Mouse (Mus musculus): ENCODE measurements around the gene 4930451I11Rik. TPM values are rescaled to one million over a fixed set of nuclear protein-coding genes. Genes with fewer than 3 reads are reported as not detected.
A peak's percentile ranks its signal among the peaks of the same experiment; 100 is the strongest.

Gene 4930451I11Rik
- polyA plus RNA-seq, 1 experiment, result not detected

DNA sequence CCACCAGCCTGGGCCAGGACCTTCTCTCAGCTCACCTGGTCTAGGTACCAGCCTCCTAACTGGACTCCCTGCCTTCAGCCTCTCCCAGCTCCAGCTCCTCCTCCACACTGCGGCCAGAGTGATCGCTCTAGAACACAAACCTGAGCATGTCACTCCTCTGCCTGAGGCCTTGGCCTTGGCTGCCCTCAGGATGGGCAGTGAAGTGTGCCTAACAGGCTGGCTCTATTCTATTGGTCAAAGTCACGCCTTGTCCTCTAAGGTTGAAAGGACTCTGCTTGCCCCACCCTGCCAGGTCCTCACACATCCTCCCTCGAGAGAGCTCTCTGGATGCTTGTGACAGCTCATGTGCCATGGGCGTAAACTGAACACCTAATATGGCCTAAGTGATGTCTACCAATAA, 22.0 kb upstream of the 4930451I11Rik start:
- WGBS, result 85% methylated on average over 5 of the region's 5 CpGs
- DNase-seq (ENCODE audit: low read depth in 1 of 2, low spot score in 2 of 2), result no peak
- Histone ChIP-seq H3K27ac (ENCODE audit: insufficient read depth, low read length) (no peak overlapping the region), H3K4me1 (ENCODE audit: control insufficient read depth, insufficient read depth, insufficient read length) (no peaks in the 10 kb centered on the region), H3K4me3 (ENCODE audit: extremely low read depth, insufficient read depth, insufficient read length) (no peak overlapping the region), H3K27me3 (ENCODE audit: control insufficient read depth, insufficient read depth, low read length) (peaks cover 5% of the 10 kb centered on the region; the same call in 1 of the 2 replicates), H3K36me3 (ENCODE audit: control insufficient read depth, insufficient read depth, low read length) (peaks cover 27% of the 10 kb centered on the region)
- no peak for TF ChIP-seq CTCF (IDR thresholded peaks at IDR 0.05; ENCODE audit: extremely low read depth, insufficient read depth, insufficient read length, insufficient replicate concordance)
- TF ChIP-seq POLR2A (IDR thresholded peaks at IDR 0.05; ENCODE audit: low read depth, low read length), result no peak

DNA sequence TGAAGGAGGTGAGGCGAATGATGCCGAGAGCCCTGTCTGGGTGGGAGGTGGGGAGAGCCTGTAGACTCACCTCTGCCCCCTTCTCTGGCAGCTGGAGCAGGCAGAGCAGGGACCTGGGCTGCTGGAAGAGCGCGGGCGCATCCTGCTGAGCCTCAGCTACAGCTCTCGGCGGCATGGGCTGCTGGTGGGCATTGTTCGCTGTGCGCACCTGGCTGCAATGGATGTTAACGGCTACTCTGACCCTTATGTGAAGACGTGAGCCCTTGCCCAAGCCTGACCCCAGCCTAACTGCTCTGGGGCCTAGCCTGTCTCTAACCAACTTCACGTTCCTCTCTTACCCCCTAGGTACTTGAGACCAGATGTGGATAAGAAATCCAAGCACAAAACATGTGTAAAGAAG, 19.8 kb upstream of the 4930451I11Rik start:
- peaks cover 22% of the 10 kb centered on the region for H3K36me3 ChIP-seq (ENCODE audit: control insufficient read depth, insufficient read depth, low read length)
- WGBS, result 82% methylated on average over 12 of the region's 12 CpGs
- no peak overlapping the region for H3K4me3 ChIP-seq (ENCODE audit: extremely low read depth, insufficient read depth, insufficient read length)
- H3K4me1 ChIP-seq (ENCODE audit: control insufficient read depth, insufficient read depth, insufficient read length), result peaks cover 7% of the 10 kb centered on the region; the same call in 1 of the 2 replicates
- H3K27me3 ChIP-seq (ENCODE audit: control insufficient read depth, insufficient read depth, low read length), result peaks cover 16% of the 10 kb centered on the region
- DNase-seq (ENCODE audit: low read depth in 1 of 2, low spot score in 2 of 2), result no peak
- TF ChIP-seq POLR2A (IDR thresholded peaks at IDR 0.05; ENCODE audit: low read depth, low read length) (no peak), CTCF (IDR thresholded peaks at IDR 0.05; ENCODE audit: extremely low read depth, insufficient read depth, insufficient read length, insufficient replicate concordance) (no peak)
- H3K27ac ChIP-seq (ENCODE audit: insufficient read depth, low read length), result no peak overlapping the region

DNA sequence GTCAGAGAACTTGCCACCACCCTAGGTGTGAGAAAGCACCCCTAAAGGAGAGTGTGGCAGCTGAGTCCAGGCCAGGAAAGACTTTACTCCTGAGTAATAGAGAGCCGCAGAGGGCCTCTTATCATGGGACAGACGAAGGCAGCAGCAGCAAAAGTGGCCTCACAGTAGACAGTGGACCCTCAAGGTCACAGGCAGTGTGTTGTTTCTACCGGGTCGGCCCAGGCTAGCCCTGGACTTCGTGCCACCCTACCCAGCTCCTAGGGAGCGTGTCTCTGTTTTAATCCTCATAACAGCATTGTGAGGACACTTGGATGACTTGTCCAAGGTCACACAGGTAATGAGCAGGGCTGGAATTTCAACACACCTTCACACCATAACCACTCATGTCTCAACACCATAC, 18.7 kb upstream of the 4930451I11Rik start:
- Histone ChIP-seq H3K27ac (ENCODE audit: insufficient read depth, low read length) (no peak overlapping the region), H3K4me1 (ENCODE audit: control insufficient read depth, insufficient read depth, insufficient read length) (peaks cover 7% of the 10 kb centered on the region; the same call in 1 of the 2 replicates), H3K4me3 (ENCODE audit: extremely low read depth, insufficient read depth, insufficient read length) (no peak overlapping the region), H3K27me3 (ENCODE audit: control insufficient read depth, insufficient read depth, low read length) (peaks cover 16% of the 10 kb centered on the region), H3K36me3 (ENCODE audit: control insufficient read depth, insufficient read depth, low read length) (peaks cover 18% of the 10 kb centered on the region)
- TF ChIP-seq CTCF (IDR thresholded peaks at IDR 0.05; ENCODE audit: extremely low read depth, insufficient read depth, insufficient read length, insufficient replicate concordance) (no peak), POLR2A (IDR thresholded peaks at IDR 0.05; ENCODE audit: low read depth, low read length) (no peak)
- DNase-seq (ENCODE audit: low read depth in 1 of 2, low spot score in 2 of 2), result no peak
- 84% methylated on average over 6 of the region's 6 CpGs for WGBS

DNA sequence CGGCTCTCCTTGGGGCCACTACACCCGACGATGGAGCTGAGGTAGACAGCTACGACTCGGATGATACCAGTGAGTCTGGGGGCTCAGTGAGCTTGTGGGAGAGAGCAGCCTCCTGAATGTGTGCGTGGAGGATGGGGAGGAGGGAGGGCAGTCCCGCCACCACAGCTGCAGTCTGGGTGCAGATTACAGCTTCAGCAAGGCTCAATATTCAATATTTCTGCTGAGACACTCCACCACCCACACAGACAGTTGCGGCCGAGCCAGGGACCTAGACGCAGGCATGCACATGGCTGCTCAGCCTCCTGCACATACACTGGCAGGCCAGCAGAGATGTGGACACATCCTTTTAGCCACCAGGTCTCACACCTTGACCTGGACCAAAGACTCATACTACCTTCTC, 17.4 kb upstream of the 4930451I11Rik start:
- H3K27ac ChIP-seq (ENCODE audit: insufficient read depth, low read length), result no peak overlapping the region
- DNase-seq (ENCODE audit: low read depth in 1 of 2, low spot score in 2 of 2), result no peak
- H3K4me3 ChIP-seq (ENCODE audit: extremely low read depth, insufficient read depth, insufficient read length), result no peak overlapping the region
- H3K4me1 ChIP-seq (ENCODE audit: control insufficient read depth, insufficient read depth, insufficient read length), result peaks cover 7% of the 10 kb centered on the region; the same call in 1 of the 2 replicates
- peaks cover 16% of the 10 kb centered on the region for H3K27me3 ChIP-seq (ENCODE audit: control insufficient read depth, insufficient read depth, low read length)
- WGBS, result 28% methylated on average over 10 of the region's 10 CpGs
- H3K36me3 ChIP-seq (ENCODE audit: control insufficient read depth, insufficient read depth, low read length), result peaks cover 12% of the 10 kb centered on the region
- no peak for TF ChIP-seq CTCF (IDR thresholded peaks at IDR 0.05; ENCODE audit: extremely low read depth, insufficient read depth, insufficient read length, insufficient replicate concordance)
- TF ChIP-seq POLR2A (IDR thresholded peaks at IDR 0.05; ENCODE audit: low read depth, low read length), result no peak

DNA sequence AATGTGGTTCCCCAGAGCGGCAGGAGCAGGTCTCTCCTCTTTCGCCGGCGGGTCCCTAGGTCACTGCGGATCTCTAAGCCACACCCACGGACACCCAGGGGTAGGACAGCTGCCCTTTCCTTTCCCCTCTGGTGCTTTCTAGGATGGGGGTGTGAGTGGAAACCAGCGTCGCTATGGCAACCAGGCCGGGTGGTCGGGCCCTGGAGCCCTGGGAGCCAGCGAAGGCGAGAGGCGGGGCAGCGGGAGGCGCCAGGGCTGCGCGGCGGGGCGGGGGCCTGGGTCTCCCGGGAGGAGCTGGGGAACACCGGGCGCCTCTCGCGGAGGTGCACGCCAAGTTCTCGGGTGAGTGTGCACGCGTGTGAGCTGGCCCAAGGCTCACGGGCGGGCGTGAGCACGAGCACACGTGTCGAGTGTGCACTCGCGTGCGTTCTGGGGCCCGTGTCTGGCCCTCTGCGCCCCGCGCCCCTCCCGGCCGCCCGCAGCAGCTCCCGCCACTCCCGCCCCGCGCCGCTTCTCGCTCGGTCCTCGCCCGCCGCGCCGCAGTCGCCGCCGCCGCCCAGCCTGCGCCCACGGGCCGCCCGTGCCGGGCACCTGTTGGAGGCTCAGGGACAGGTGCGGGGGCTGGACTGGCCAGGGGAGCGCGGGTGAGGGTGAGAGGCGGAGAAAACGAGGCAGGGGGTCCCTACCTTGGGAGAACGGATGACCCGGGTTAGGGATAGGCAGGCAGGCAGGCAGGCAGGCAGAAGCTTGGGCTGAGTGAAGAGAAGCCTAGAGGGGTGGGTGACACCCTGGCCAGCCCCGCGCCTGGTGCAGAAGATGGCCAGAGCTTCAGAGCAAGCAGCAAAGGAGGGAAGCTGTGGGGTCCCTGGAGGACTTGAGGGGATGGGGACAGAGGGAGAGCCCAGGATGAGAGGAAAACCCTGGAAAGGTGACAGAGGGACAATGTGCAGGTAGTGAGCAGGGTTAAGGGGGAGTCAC, 16.3 kb upstream of the 4930451I11Rik start:
- H3K4me3 ChIP-seq (ENCODE audit: extremely low read depth, insufficient read depth, insufficient read length), result peak overlapping the region; percentile 39; the same call in 1 of the 2 replicates

DNA sequence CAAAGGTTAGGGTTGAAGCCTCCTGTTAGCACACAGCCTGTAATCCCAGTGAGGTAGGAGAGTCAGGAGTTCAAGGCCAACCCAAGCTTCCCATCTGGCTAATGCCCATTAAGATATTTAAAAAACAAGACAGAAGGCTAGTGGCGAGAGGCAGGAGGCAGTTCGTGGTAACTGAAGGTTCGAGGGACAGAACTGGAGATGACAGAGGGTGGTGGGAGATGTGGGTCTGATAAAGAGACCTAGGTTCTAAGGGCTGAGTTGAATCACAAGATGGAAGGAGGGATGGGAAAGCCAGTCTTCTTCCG, 15.6 kb upstream of the 4930451I11Rik start, which contains the start of gene Doc2a:
TSS of gene Doc2a (plus strand) at position 301 of the 305 bp plus-strand sequence.
- Histone ChIP-seq H3K27me3 (ENCODE audit: control insufficient read depth, insufficient read depth, low read length) (peaks cover 16% of the 10 kb centered on the region), H3K4me3 (ENCODE audit: extremely low read depth, insufficient read depth, insufficient read length) (peak within 1 kb of the TSS; percentile 39; the same call in 1 of the 2 replicates), H3K27ac (ENCODE audit: insufficient read depth, low read length) (no peak within 1 kb of the TSS), H3K36me3 (ENCODE audit: control insufficient read depth, insufficient read depth, low read length) (peaks cover 4% of the 10 kb centered on the region; the same call in 1 of the 2 replicates), H3K4me1 (ENCODE audit: control insufficient read depth, insufficient read depth, insufficient read length) (peaks cover 7% of the 10 kb centered on the region; the same call in 1 of the 2 replicates)
- WGBS, result 53% methylated on average over 4 of the region's 4 CpGs
- TF ChIP-seq CTCF (IDR thresholded peaks at IDR 0.05; ENCODE audit: extremely low read depth, insufficient read depth, insufficient read length, insufficient replicate concordance) (no peak), POLR2A (IDR thresholded peaks at IDR 0.05; ENCODE audit: low read depth, low read length) (no peak)
- DNase-seq (ENCODE audit: low read depth in 1 of 2, low spot score in 2 of 2), result no peak

More for the DNA sequence above, 16.3 kb upstream of the 4930451I11Rik start:
- Histone ChIP-seq H3K27ac (ENCODE audit: insufficient read depth, low read length) (no peak overlapping the region), H3K36me3 (ENCODE audit: control insufficient read depth, insufficient read depth, low read length) (peaks cover 9% of the 10 kb centered on the region), H3K27me3 (ENCODE audit: control insufficient read depth, insufficient read depth, low read length) (peaks cover 16% of the 10 kb centered on the region), H3K4me1 (ENCODE audit: control insufficient read depth, insufficient read depth, insufficient read length) (peaks cover 7% of the 10 kb centered on the region; the same call in 1 of the 2 replicates)
- WGBS, result 4% methylated on average over 54 of the region's 74 CpGs
- no peak for TF ChIP-seq POLR2A (IDR thresholded peaks at IDR 0.05; ENCODE audit: low read depth, low read length)
- no peak for TF ChIP-seq CTCF (IDR thresholded peaks at IDR 0.05; ENCODE audit: extremely low read depth, insufficient read depth, insufficient read length, insufficient replicate concordance)
- no peak for DNase-seq (ENCODE audit: low read depth in 1 of 2, low spot score in 2 of 2)

All from spleen, adult 2 months (tissue).